Mouse (Mus musculus) G1E-ER4 (cell line): Measurements from ENCODE around the gene Hpgd. TPM values are rescaled to one million over a fixed set of nuclear protein-coding genes. Genes with fewer than 3 reads are reported as not detected.

Experiments
- GATA1 ChIP-seq: IDR thresholded peaks from one replicate; pipeline ENCODE4 v1.8.0; 2012; ENCODE audit warnings: low read length, inconsistent platforms
- polyA plus RNA-seq: library from polyadenylated mRNA; stranded (reverse); fragments of >175 nt; gene quantifications from 2 replicates; pipeline ENCODE4 v1.2.3, GENCODE M21; 2012

The Hpgd gene
- polyA plus RNA-seq, 1 experiment: not detected

GRCm38 (mm10) chr8:56299421-56299820 is 5.0 kb downstream of the Hpgd start:
- TF ChIP-seq GATA1: no peak

- TF ChIP-seq GATA1: no peak
Measured at GRCm38 (mm10) chr8:56304595-56304994, 10.2 kb downstream of the Hpgd start.

GRCm38 (mm10) chr8:56313622-56314021 is 19.2 kb downstream of the Hpgd start:
- no peak for TF ChIP-seq GATA1

GRCm38 (mm10) chr8:56315189-56315588 is 20.8 kb downstream of the Hpgd start:
- TF ChIP-seq GATA1: no peak

- TF ChIP-seq GATA1: no peak
Measured at GRCm38 (mm10) chr8:56323276-56323675, 28.9 kb downstream of the Hpgd start.

GRCm38 (mm10) chr8:56327709-56328108 is 33.3 kb downstream of the Hpgd start:
- TF ChIP-seq GATA1: no peak

- no peak for TF ChIP-seq GATA1
Measured at GRCm38 (mm10) chr8:56328130-56328542, 33.8 kb downstream of the Hpgd start.

GRCm38 (mm10) chr8:56335390-56336000 is 41.1 kb downstream of the Hpgd start:
- TF ChIP-seq GATA1: no peak

- no peak for TF ChIP-seq GATA1
Measured at GRCm38 (mm10) chr8:56336771-56337170, 42.4 kb downstream of the Hpgd start.

- TF ChIP-seq GATA1: no peak
Measured at GRCm38 (mm10) chr8:56343505-56343904, 49.1 kb downstream of the Hpgd start.

GRCm38 (mm10) chr8:56343940-56344339 is 49.6 kb downstream of the Hpgd start:
- no peak for TF ChIP-seq GATA1

- no peak for TF ChIP-seq GATA1
Measured at GRCm38 (mm10) chr8:56344359-56344758, 50.0 kb downstream of the Hpgd start.

GRCm38 (mm10) chr8:56345641-56346420 is 51.4 kb downstream of the Hpgd start:
- TF ChIP-seq GATA1: no peak

GRCm38 (mm10) chr8:56363180-56363579 is 68.8 kb downstream of the Hpgd start:
- no peak for TF ChIP-seq GATA1
